Mouse (Mus musculus) adrenal gland, adult 2 months (tissue): ENCODE data around the gene Ccdc148. TPM values are rescaled to one million over a fixed set of nuclear protein-coding genes. Genes with fewer than 3 reads are reported as not detected.

Experiments
- DNase-seq: peaks from one replicate; pipeline ENCODE4 v3.0.0; 2021
- polyA plus RNA-seq: library from polyadenylated mRNA; depleted of rRNA; stranded (reverse); fragments of >200 nt; gene quantifications from 2 replicates; pipeline ENCODE4 v1.2.3, GENCODE M21; 2012; rRNA removed
- total RNA-seq, 2 experiments: library from RNA; stranded (reverse); gene quantifications; 2 replicates each; pipeline ENCODE4 v1.2.3; 2021

Gene Ccdc148
- total and polyA plus RNA-seq, 3 experiments: 0.06 to 1.3 (median 1.1) TPM

DNA sequence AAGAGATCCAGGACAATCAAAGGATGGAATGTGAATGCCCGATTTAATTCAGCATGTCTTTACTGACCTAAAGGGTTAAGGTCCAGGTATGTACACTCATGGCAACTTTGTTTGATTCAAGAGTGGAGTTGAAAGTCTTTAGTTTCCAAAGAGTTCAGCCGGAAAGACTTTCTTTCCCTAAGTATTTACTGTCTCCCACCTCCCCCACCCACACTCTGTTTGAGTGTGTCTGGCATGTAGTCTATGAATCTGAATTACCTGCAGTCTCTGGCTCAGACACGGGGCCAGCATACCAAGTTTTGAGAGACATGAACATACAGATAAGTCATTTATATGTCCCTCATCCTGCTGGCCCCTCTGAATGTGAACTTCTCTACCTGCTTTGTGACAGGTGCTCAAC, 374.3 kb downstream of the Ccdc148 start:
- no peak for DNase-seq

DNA sequence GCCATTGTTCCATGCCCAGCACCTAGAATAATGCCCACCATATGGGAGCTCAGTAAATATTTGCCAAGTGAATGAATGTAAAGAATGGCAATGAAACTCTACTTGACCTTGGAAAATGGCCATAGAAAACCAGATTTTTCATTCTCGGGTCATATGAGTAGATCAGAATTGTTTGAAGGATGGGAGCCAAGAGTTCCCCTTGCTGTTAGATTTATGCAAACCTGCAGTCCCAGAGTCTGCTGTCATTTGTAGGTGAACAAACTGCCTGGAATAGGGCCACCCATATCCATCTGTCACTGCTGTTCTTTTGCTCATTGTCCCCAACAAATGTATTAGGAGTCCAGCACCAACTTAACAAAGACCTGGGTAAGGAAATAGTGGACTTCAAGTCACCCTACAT, 377.0 kb downstream of the Ccdc148 start:
- DNase-seq: no peak

GRCm38 (mm10) chr2:58778986-58779495, 381.4 kb downstream of the Ccdc148 start:
- no peak for DNase-seq

- DNase-seq: no peak
Measured at GRCm38 (mm10) chr2:58773833-58774232, 386.6 kb downstream of the Ccdc148 start.

Other genes starting within 250 kb of the Ccdc148 start
- gene Pkp4, start 167 bp upstream of the Ccdc148 start, total RNA-seq: 10 to 100 TPM; 55.4 to 65.8 TPM
- gene Pkp4, start 167 bp upstream of the Ccdc148 start, polyA plus RNA-seq: 36.8 and 47.0 TPM in 2 replicates